Mouse (Mus musculus) hematopoietic stem cell, adult 5-6 weeks (primary cell): ENCODE data around the gene Ppargc1a. TPM values are rescaled to one million over a fixed set of nuclear protein-coding genes. Genes with fewer than 3 reads are reported as not detected.

Experiments
- ATAC-seq, 2 experiments: fragments of 125-278 bp in 1 of 2; replicated peaks in 1 of 2; 2 replicates each; pipeline ENCODE4 v1.8.0; 2016 to 2017; ENCODE audit warnings: inconsistent platforms in 2 of 2, mild to moderate bottlenecking in 2 of 2, moderate number of reproducible peaks in 2 of 2, low read depth in 1 of 2, moderate TSS enrichment in 1 of 2; ENCODE audit not compliant: low FRiP score in 2 of 2, poor library complexity in 2 of 2, severe bottlenecking in 2 of 2, insufficient read depth in 1 of 2, low TSS enrichment in 1 of 2
- total RNA-seq: library from RNA; stranded (forward); fragments of 172-1452, 232-1000 nt; gene quantifications from 2 replicates; pipeline ENCODE4 v1.2.3, GENCODE M21; 2017

Ppargc1a gene
- total RNA-seq, 1 experiment from 2014 or later: 2.7 TPM

DNA sequence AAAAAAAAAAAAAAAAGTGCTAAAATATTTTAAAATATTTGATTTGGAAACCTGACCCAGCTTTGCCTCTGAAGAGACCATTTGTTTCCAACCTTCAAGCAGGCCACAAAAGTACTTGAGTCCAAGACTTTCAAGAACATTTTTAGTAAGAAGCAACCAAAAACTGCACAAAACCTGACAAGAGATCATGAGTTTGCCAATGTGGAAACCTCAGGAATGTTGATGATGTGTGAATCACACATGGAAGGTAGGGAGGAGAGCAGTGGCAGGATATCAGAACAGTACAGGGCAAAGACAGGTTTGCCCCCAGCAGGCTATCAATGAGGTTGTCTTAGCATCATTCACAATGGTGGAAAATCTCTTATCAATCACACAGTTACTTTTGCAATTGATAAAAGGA is 2.5 kb downstream of the Ppargc1a start:
- no peak for ATAC-seq

DNA sequence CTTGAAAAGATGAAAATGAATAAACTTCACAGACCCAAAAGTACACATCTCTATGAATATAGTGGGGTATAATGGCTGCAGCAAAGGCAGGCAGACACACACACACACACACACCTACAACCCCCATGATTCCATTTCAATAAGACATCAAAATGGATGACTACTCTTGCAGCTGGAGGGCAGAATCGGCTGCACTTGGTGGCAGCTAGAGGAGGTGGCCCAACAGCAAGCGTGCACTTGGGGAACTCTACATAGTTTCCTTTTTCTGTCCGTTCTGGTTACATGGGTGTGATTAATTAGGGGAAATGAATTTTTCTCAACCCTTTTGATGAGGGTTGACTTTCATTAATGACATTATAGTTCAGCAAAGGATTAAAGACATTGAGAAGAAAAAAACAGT is 4.0 kb downstream of the Ppargc1a start:
- ATAC-seq: peak; percentile 60 to 69

DNA sequence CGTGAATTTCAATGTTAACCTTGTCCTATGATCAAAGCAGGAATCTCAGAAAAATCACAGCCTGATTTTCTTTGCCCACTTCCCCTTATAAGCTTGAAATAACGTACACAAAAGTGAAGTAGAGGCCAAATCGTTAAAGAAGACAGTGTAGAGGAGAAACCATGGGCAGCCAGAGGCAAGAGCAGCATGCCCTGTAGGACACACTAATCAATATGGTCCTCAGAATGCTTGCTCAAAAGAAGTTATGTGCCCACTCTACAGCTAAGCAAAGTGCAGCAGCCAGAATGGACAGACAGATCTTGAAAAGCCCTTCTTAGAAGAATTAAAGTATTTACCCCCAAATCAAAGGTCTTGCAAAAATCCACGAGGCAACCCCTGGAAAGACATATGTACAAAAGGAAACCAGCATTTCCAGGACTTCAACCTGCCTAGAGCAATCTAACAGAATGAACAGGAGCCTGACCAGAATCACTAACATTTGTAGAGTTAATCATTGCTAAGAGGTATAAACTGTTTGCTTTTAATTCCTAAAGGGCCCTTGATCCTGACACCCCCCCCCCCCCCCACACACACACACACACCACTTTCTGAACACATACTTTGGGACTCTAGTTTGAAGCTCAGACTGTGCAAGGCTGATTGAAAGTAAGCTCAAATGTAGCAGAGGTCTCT is 9.8 kb downstream of the Ppargc1a start:
- no peak for ATAC-seq

DNA sequence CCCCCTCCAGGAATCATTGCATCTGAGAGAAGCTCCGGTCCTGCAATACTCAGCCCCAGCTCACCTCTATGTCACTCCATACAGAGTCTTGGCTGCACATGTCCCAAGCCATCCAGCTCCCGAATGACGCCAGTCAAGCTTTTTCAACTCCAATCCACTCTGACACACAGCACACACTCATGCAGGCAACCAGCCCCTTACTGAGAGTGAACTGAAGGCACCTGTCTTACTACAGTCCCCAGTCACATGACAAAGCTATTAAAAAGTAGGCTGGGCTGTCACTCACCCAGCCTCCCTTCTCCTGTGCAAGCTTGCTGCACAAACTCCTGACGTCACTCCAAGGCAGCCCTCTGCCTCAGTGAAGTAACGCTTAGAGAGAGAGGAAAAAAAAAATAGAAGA is 13.9 kb downstream of the Ppargc1a start:
- peak; percentile 55 to 66 for ATAC-seq

DNA sequence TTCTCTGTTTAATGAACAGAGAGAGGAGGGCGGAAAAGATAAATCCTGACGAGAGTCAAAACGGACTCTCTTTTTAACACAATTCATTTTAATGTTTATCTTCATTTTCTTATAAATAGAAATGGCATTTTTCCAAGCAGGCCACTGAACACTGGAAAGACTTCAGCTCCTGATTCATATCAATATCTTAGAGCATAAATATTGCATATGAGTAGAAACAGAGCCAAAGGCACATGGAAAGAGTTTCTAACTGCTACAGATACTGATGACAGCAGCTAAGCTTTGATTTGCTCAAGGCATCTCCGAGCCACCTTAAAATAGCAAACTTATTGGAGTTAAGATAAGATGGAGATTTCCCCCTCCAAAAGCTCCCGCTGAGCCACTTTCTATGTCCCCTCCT is 14.3 kb downstream of the Ppargc1a start:
- ATAC-seq: no peak

DNA sequence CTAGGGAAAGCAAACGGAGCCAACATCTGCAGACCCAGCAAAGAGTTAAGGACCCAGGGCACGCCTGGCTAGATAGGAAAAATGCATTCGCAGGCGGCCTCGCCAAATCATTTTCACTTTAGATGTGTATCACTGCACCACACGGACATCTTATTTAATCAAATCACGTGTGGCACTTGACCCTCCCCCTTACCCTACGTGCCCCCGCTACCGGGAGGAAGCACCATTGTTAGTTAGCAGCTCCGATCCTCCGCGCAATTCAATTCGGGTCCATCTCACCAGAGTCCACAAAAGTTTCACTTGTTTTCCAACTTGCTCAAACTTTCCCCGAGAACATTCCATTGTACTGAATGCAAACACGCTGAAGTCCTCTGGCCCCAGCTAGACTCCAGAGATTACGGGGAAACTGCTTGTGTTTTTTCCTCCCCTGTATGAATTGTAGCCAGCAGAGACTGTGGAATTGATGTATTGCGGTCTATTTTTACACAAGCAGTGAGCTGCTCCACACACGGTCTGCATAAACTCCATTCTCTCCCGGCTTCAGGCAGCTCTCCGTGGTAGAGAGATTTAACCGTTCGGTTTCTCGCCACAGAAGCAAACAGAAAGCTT is 14.9 kb downstream of the Ppargc1a start:
- peak; percentile 83 to 89 for ATAC-seq

DNA sequence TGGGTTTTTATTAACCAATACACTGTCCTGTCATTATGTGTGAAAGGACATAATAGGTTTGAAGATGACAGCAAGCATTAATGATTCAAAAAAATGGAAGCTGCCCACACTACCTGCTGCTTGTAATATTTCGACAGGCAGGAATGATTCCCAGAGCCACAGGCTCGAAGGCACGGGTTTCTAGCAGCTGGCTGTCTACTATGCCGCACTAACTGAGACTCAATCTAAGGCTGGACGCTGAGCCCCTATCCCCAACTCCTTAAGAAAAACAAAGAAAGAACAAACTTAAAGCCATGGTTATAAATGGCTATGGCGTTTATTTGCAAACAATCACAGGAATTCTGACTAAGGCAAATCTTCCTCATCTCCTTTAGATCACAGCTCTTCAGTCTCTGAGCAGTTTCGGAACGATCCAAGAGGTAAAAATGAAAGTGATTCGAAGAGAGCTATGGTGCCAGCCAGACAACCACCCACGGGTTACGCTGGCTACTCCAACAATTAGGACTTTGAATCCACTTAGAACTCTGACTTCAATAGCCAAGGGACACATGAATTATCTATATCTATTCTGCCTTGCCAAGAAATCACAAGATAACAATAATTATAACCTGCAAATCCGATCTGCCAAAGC is 15.6 kb downstream of the Ppargc1a start:
- ATAC-seq: peak; percentile 65 to 66

DNA sequence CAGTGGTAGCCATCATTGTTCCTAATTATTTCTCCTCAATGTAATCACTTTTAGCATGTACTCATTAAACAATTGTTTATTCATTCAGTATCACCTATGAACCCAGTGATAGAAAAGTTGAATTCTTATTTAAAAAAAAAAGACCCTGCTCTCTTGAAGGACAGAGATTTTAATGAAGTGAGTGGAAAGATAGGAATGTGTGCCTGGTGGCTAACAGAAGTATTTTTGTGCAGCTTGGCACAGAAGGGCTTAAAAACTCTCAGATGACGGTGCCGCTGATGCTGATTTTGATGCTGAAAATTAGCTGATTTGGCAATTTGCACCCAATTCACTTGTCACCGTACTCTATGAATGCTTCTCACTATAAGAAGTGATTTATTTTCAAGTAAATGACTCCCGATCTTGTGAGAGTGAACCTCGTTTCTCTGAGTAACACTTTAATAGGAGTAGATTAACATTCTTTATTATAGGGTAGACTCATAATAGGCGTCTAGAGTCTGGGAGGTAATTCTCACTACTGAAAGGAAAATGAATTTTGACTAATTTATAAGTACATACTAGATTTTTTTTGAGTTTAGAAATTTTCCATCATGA is 20.0 kb downstream of the Ppargc1a start:
- no peak for ATAC-seq

DNA sequence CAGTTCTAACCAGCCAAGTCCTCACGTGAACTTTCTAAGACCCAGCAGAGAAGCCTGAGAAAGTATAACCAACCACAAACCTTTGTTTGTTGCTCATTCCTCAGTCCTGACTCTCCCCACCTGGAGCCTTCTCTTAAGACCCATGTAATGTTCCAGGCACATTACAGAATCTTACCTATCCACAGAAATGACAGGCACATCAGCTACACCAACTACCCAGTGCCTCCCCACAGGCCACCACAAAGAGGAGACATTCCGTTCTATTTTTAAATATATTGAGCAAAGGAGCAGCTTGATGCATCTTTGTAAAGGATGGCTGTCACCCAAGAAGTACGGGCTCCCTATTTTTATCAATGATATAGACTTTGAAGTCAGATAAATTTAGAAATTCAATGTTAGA is 20.7 kb downstream of the Ppargc1a start:
- no peak for ATAC-seq

DNA sequence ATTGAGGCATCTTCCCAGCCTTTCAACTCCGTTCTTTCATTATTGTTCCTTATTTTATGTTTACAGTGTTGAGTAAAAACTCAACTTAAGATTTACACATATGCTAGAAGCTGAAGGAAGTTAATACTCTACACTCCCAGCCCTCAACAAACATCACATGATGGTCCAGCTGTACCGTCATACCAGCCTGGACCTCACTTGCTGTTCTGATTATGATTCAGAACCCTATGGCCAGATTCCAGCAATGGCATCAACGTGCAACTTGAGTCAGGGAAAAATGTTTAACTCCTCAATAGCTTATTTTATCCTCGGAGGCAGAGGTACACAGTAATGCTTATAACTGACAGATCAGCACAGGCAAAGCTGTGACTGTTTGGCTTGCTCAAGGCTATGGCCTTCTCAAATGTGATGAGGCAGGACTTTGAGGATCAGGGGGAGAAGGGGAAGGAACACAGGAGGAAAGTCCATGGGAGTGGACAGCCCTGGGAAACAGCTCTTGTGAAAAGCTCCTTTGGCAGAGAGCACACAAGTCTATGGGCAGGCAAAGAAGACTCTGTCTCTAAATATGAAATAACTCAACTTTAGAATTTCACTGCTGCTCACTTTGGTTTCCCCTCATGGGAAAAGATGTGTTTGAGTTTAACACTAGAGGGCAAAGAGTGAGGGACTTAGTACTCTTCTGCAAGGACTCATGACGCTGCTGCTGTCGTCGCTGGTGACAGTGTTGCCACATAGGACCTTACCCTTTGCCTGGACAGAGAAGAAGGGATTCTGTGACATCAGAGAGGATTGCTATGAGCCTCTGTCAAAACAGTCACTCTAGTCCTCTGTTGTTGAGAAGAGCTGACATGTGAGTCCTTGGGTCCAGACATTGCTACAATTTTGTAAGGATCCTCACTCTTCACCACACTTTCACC is 22.1 kb downstream of the Ppargc1a start:
- no peak for ATAC-seq

DNA sequence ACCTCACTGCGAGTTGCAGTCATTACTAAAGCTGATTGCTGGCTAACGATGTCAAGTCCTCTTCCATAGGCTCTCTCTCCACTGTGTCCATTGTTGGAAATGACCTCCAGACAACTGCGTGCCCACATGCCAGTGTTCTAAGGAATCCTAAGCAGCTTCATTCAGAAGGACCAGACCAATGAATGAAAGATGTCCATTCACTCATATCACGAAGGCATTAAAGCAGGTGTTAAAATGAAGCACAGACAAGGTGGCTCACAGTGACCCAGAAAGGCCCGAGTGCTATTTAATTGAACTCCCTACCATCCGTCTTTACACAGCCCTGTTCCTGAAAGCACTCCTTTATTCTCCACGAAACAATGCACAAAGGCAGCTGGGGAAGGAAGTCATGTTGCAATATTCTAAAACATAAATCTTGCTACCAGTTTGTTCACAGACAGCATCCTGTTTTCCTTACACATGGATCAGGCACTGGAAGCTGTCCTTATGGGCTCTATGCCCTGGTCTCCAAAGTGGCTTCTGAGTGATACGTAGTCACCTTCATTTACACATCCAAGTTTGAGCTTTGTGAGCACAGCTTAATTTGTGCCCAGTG is 23.3 kb downstream of the Ppargc1a start:
- ATAC-seq: no peak

DNA sequence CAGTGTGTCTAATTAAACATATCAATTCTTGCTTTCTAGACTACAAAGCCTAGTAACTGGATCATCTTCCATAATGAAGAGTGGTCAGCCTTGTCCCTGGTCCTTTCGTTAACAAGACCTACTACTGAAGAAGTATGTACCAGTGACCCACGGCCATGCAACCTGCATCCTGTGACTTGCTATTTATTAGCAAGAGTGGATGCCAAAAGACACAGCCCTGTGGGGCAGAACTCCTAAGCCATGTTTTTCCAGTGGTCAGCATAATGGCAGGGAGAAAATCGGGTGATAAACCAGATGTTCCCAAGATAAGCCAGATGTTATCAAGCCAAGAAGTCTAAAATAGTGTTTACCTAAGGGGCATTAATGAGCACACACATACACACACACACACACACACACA is 26.0 kb downstream of the Ppargc1a start:
- no peak for ATAC-seq

DNA sequence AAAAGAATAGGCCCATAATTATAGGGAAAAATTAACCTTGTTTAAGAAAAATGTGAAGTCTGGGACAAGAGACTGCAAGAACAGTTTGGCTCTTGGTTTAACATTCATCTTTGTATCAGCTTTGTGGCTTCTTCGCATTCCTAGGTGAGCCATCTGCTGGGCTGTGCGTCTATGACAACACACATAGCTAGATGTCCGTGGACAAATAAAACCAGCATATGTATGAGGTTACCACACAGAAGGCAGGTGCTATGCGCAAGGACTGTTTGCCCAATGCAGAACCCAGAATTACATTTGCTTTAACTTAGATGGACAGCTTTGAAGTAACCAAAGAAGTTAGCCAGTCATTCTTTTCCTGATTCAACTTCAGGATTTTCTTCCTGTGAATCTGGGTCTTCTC is 26.7 kb downstream of the Ppargc1a start:
- no peak for ATAC-seq

DNA sequence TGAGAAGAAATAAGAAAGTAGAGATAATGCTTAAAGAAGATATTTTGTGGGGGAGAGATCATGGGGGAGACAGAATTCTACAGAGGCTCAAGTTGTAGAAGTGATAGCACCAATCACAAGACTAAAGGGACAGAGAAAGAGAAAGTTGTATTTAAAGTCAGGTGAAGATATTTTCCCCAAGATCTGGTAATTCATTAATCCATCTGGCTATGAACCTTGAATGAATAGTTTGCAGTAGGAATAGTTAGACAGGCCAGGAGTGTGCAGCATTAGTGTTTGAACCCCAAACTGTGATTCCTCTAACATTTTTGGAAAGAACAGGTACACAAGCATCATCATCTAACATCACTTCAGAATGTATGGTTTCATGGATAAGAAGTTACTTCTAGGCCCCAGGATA is 28.0 kb downstream of the Ppargc1a start:
- ATAC-seq: no peak

DNA sequence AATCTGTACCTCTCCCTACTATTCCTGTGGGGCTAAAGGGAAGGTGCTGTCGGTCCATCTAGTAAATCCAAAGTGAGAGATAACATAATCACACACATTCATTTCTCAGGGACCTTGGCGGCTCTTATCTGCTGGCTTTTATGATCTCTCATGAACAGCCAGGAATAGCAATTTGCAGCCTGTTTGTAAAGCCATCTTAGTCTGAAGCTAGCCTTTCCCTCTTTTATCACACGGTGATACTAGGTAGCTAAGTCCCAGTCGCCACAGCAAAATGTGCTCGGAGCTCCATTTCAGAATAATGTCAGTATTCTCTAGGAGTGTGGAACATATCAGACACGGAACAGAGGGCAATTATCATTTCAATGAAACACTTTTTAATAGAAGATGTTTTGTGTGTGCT is 29.2 kb downstream of the Ppargc1a start:
- no peak for ATAC-seq

DNA sequence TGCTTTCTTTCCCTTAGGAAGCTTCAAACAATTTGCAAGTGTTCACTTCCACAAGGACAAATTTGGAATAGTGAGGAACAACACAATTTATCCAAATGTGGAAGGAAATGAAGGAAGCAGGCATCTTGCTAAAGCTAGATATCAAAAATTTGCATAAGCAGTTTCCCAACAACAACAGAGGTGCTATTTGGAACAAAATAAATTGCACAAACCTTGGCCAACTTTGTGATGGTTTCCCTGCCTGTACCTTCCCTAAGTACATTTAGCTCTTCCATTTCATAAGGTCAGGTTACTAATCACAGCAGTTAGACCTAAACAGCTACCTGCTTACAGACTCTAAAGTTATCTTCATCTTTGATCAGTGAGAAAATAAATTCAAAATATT is 29.9 kb downstream of the Ppargc1a start:
- no peak for ATAC-seq

DNA sequence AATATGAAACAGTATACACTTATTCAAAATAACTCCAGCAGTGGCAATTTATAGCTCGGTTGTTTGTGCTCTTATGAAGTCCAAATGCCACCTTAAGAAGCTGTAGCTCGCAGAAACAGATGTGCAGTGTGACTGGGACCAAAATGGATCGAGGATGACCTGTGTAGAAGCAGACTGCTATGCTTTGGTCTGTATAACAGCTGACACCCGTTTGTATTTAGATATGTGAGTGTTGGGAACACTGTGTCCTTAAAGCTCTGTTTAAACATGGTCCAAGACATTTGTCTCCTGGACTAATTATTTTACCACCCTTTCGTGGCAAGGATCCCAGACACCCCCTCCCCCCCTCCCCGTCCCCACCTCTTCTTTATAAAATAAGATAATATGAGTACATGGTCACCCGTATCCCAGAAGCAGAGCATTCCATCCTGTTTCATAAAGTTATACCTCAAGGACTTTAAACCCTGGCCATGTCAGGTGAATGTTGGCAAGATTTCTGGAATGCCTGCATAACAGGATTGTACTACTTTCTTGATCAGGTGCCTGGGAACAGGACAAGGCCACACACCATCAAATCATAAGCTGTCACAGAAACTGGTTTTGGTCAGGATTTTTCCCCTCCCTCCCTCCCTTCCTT is 30.4 kb downstream of the Ppargc1a start:
- no peak for ATAC-seq
